Mouse (Mus musculus) lung, postnatal 0 days (tissue): ENCODE results near the gene Ift43.

Experiments
- CTCF ChIP-seq: IDR thresholded peaks from 2 replicates; pipeline ENCODE4 v1.5.1; 2016; ENCODE audit warnings: antibody characterized with exemption, mild to moderate bottlenecking
- EP300 ChIP-seq: IDR thresholded peaks from 2 replicates; pipeline ENCODE4 v1.6.1; 2016; ENCODE audit warnings: antibody characterized with exemption, mild to moderate bottlenecking, control low read depth

GRCm38 (mm10) chr12:86148271-86148670 lies 65.9 kb downstream of the Ift43 start:
- TF ChIP-seq CTCF (no peak), EP300 (no peak)
